Mouse (Mus musculus): ENCODE measurements around the gene Cd320.
"Not testable (repeated sequence)": the region's sequence is repeated elsewhere in the genome, so short reads cannot be mapped to it uniquely, and the experiment has no call there.

Gene Cd320

DNA sequence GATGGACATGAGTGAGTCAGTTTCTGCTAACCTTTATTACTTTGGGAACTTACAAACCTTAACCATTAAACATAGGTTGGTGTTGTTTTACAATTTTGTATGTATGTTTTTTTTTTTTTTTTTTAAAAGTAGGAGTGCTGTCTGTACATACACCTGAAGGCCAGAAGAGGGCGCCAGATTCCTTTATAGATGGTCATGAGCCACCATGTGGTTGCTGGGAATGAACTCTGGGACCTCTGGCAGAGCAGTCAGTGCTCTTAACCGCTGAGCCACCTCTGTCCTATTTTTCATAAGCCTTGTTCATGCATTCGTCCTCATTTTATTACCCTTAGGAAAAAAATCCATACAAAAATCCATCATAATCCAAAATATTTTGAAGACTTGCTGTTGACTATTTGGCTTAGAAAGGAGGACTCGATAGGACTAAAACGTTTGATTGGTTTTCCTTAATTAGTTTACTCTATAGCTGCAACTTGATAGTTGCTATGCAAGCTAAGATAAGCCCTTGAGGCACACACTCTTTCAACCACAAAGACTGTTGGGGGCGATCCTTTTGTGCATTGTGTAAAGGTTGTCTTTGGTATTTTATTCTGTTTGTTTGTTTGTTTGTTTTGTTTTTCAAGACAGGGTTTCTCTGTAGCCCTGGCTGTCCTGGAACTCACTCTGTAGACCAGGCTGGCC lies 54.4 kb downstream of the Cd320 start:
- in situ Hi-C loops (cut with MboI, MseI): no loop called here

DNA sequence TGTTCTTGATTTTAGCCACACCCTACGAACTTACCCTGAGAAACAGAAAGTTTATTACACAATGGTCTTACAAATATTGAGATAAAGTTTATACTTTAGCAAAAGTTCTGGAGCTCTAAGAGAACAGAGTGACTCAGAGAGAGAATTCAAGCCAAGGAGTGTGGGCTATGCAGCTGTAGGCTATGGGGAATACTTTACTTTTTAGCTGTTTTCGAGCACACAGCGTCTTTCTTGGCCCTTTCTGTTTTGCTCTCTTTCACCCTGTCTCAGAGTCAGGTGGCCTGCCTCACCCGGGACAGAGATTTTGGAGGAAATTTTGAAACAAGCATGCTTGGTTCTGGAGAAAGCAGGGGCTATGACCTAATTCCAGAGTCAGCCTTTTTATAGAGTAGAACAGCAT lies 55.3 kb downstream of the Cd320 start:
- in situ Hi-C loops (cut with MboI, MseI): not testable (repeated sequence)
